Comparison of ENCODE assay signal across 10 mouse cellular contexts in genomic region chr2:48424562-48424961, GRCm38 (mm10).
DNase-seq lines count a peak whose midpoint lies in the region; ATAC-seq and TF ChIP-seq lines count a peak whose summit lies in the region.
"Had no signal": no experiment of that assay in that cellular context is flagged by ENCODE, and none has a peak within 500 bp of the region (broad histone marks: within the 10 kb centered on the region; RNA-seq: fewer than 3 reads in every experiment).

No protein-coding gene starts in this region.

- no peak for TF ChIP-seq POLR2A in brain, embryonic 14.5 days (IDR thresholded peaks at IDR 0.05; ENCODE audit: borderline replicate concordance, extremely low read depth, insufficient read depth, insufficient read length, poor library complexity, severe bottlenecking)

- peaks cover 45% of the 10 kb centered on the region for H3K4me1 ChIP-seq in hindbrain, embryonic 10.5 days (replicated peaks)
- H3K4me1 ChIP-seq in midbrain, embryonic 13.5 days (replicated peaks) = peaks cover 39% of the 10 kb centered on the region

- H3K9ac ChIP-seq in midbrain, embryonic 13.5 days (replicated peaks) = no peak overlapping the region
- H3K9ac ChIP-seq: lung, embryonic 14.5 days had no signal

- no peak for TF ChIP-seq CTCF in brain, embryonic 14.5 days (IDR thresholded peaks at IDR 0.05; ENCODE audit: borderline replicate concordance, extremely low read depth, insufficient read depth, insufficient read length)

- DNase-seq in brain, embryonic 14.5 days (ENCODE audit: low read depth) = peak; percentile 51
- DNase-seq in hindbrain, embryonic 10.5 days (ENCODE audit: low spot score) = peak; percentile 24
- no peak for DNase-seq in adrenal gland, postnatal 10 days
- no peak for DNase-seq in adrenal gland, postnatal 4 days (ENCODE audit: low spot score in 2 of 2)
- no peak for DNase-seq in urinary bladder, postnatal 14 days (ENCODE audit: low spot score)
- DNase-seq: heart, adult 2 months; heart, postnatal 4 days; lung, embryonic 14.5 days had no signal

- H3K4me3 ChIP-seq in hindbrain, embryonic 10.5 days = peak overlapping the region; percentile 35
- 0 out of 2 replicates have a peak overlapping the region, but pooled peaks have one; percentile 5 for H3K4me3 ChIP-seq in midbrain, embryonic 13.5 days (replicated peaks)
- H3K4me3 ChIP-seq: heart, adult 2 months had no signal

- peak overlapping the region; percentile 29 for H3K4me2 ChIP-seq in midbrain, embryonic 13.5 days (replicated peaks)
- H3K4me2 ChIP-seq: lung, embryonic 14.5 days had no signal

- no peaks in the 10 kb centered on the region for H3K36me3 ChIP-seq in hindbrain, embryonic 10.5 days
- no peaks in the 10 kb centered on the region for H3K36me3 ChIP-seq in midbrain, embryonic 13.5 days

- H3K27ac ChIP-seq in hindbrain, embryonic 10.5 days = peak overlapping the region; percentile 50; the same call in 1 of the 2 replicates
- H3K27ac ChIP-seq in midbrain, embryonic 13.5 days = peak overlapping the region; percentile 76
- H3K27ac ChIP-seq: heart, adult 2 months had no signal

- H3K9me3 ChIP-seq in hindbrain, embryonic 10.5 days = no peaks in the 10 kb centered on the region
- no peaks in the 10 kb centered on the region for H3K9me3 ChIP-seq in midbrain, embryonic 13.5 days

- no peaks in the 10 kb centered on the region for H3K27me3 ChIP-seq in hindbrain, embryonic 10.5 days (ENCODE audit: insufficient read depth, poor library complexity, severe bottlenecking)
- no peaks in the 10 kb centered on the region for H3K27me3 ChIP-seq in midbrain, embryonic 13.5 days

- ATAC-seq in CD4-positive, CD25-positive, alpha-beta regulatory T cell, adult 4 months = peak; percentile 40
- ATAC-seq in midbrain, embryonic 13.5 days = peak; percentile 32

- 19% methylated on average over 9 of the region's 9 CpGs for WGBS in hindbrain, embryonic 10.5 days
- WGBS in midbrain, embryonic 13.5 days = 18% methylated on average over 9 of the region's 9 CpGs

Comparison
In these comparisons a context has a peak if more than half of its experiments do, and no peak if none do; other contexts are left out.
1. DNase-seq: peak in brain, embryonic 14.5 days (single experiment) and hindbrain, embryonic 10.5 days (single experiment); none in adrenal gland, postnatal 10 days (single experiment), adrenal gland, postnatal 4 days (0 of 2) and urinary bladder, postnatal 14 days (single experiment).